9 mouse cellular contexts compared by ENCODE assay signal in the genomic region with DNA sequence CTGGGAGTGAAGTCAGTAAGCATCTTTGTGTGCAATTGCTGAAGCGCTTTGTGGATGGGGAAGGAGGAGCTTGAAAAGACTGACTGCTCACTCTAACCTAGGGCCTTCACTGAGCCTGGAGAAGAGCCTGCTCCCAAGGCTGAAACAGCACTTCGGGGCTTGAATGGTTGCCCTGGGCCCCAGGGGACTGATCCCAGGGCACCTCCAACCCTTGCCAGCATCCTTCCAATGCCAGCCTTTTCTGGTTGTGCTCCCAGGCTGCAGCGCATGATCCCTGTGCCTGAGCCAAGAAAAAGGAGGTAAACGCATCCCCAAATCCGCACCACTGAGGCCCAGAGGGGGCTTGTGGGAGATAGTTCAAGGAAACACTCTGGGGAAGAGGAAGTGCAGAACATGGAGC.
DNase-seq lines count a peak whose midpoint lies in the region.
"Had no signal": no experiment of that assay in that cellular context is flagged by ENCODE, and none has a peak within 500 bp of the region (broad histone marks: within the 10 kb centered on the region; RNA-seq: fewer than 3 reads in every experiment).

No protein-coding gene starts in this region.

- DNase-seq in heart, adult 11 months = peak; percentile 80
- no peak for DNase-seq in heart, embryonic 10.5 days (ENCODE audit: low spot score)
- peak; percentile 68 for DNase-seq in adrenal gland, postnatal 14 days
- peak; percentile 66 to 67 for DNase-seq in cerebellum, postnatal 36 days
- peak; percentile 44 to 69 for DNase-seq in kidney, postnatal 25 days
- peak; percentile 22 to 30 for DNase-seq in right cerebral cortex, postnatal 36 days (ENCODE audit: low spot score in 2 of 2)
- no peak for DNase-seq in thymus, postnatal 4 days
- no peak for DNase-seq in thymus, postnatal 10 days (ENCODE audit: low spot score in 2 of 2)

- no peak overlapping the region for H3K27ac ChIP-seq in heart, embryonic 10.5 days

- no peaks in the 10 kb centered on the region for H3K9me3 ChIP-seq in heart, embryonic 10.5 days

- H3K4me3 ChIP-seq in heart, embryonic 10.5 days = no peak overlapping the region

- peaks cover 4% of the 10 kb centered on the region; the same call in 1 of the 2 replicates for H3K4me1 ChIP-seq in heart, embryonic 10.5 days

- no peaks in the 10 kb centered on the region for H3K27me3 ChIP-seq in heart, embryonic 10.5 days (ENCODE audit: insufficient read depth, poor library complexity, severe bottlenecking)
- H3K27me3 ChIP-seq: CH12.LX had no signal

- no peaks in the 10 kb centered on the region for H3K36me3 ChIP-seq in heart, embryonic 10.5 days

- 74% methylated on average over 5 of the region's 5 CpGs for WGBS in heart, embryonic 10.5 days

Comparison
In these comparisons a context has a peak if more than half of its experiments do, and no peak if none do; other contexts are left out.
1. DNase-seq: peak in heart, adult 11 months (single experiment), adrenal gland, postnatal 14 days (single experiment), cerebellum, postnatal 36 days (2 of 2), kidney, postnatal 25 days (2 of 2) and right cerebral cortex, postnatal 36 days (2 of 2); none in heart, embryonic 10.5 days (single experiment), thymus, postnatal 4 days (single experiment) and thymus, postnatal 10 days (0 of 2).